Mouse (Mus musculus) brain, embryonic 14.5 days (tissue): ENCODE measurements around the gene Map3k7cl.

ENCODE experiments used
- CTCF ChIP-seq: fragments of 200-500 bp; IDR thresholded peaks from 2 replicates; pipeline ENCODE4 v1.5.1; 2012; ENCODE audit warnings: inconsistent platforms, mild to moderate bottlenecking, moderate library complexity, borderline replicate concordance; ENCODE audit not compliant: insufficient read depth, insufficient read length; ENCODE audit errors: extremely low read depth
- POLR2A ChIP-seq: fragments of 200-500 bp; IDR thresholded peaks from 2 replicates; pipeline ENCODE4 v1.6.1; 2012; ENCODE audit warnings: mild to moderate bottlenecking, inconsistent platforms, borderline replicate concordance; ENCODE audit not compliant: poor library complexity, insufficient read depth, insufficient read length, severe bottlenecking; ENCODE audit errors: extremely low read depth

DNA sequence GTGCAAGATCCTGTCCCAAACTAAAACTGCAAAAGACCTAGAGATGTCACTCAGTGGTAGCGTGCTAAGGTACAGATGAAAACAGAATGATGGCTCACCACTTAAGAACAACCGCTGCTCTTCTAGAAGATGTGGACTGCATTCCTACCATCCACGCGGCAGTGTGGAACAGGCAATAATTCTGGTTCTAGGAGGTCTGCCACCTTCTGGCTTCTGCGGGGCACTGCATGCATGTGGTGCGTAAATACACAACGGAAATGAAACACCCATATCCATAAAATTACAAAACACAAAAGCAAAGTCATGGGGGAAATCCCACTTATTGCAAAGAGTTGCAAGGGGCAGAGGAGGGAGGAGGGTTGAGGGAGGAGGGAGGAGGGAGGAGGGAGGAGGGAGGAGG is 25.8 kb downstream of the Map3k7cl start:
- TF ChIP-seq CTCF (peak; percentile 15; the same call in 1 of the 2 replicates), POLR2A (no peak)
